Mouse (Mus musculus): ENCODE data around the gene AA986860.

Gene AA986860

GRCm38 (mm10) chr1:130775691-130776331 is 44.0 kb downstream of the AA986860 start:
- no peak for DNase-seq (ENCODE audit: low read depth, low spot score)

- peak; percentile 11 for DNase-seq (ENCODE audit: low read depth, low spot score)
Measured at GRCm38 (mm10) chr1:130776645-130777044, 44.9 kb downstream of the AA986860 start.

- no peak for DNase-seq (ENCODE audit: low read depth, low spot score)
Measured at GRCm38 (mm10) chr1:130779867-130780266, 48.1 kb downstream of the AA986860 start.

GRCm38 (mm10) chr1:130784054-130784453 is 52.3 kb downstream of the AA986860 start:
- DNase-seq (ENCODE audit: low read depth, low spot score): peak; percentile 54

GRCm38 (mm10) chr1:130787001-130787400 is 55.2 kb downstream of the AA986860 start:
- DNase-seq (ENCODE audit: low read depth, low spot score): peak; percentile 62

- DNase-seq (ENCODE audit: low read depth, low spot score): no peak
Measured at GRCm38 (mm10) chr1:130789512-130790451, 58.0 kb downstream of the AA986860 start.
